Mouse (Mus musculus): ENCODE data around the gene Brd7. TPM values are rescaled to one million over a fixed set of nuclear protein-coding genes. Genes with fewer than 3 reads are reported as not detected.

Gene Brd7
- polyA plus RNA-seq, 1 experiment from 2014 or later = 72.2 TPM

DNA sequence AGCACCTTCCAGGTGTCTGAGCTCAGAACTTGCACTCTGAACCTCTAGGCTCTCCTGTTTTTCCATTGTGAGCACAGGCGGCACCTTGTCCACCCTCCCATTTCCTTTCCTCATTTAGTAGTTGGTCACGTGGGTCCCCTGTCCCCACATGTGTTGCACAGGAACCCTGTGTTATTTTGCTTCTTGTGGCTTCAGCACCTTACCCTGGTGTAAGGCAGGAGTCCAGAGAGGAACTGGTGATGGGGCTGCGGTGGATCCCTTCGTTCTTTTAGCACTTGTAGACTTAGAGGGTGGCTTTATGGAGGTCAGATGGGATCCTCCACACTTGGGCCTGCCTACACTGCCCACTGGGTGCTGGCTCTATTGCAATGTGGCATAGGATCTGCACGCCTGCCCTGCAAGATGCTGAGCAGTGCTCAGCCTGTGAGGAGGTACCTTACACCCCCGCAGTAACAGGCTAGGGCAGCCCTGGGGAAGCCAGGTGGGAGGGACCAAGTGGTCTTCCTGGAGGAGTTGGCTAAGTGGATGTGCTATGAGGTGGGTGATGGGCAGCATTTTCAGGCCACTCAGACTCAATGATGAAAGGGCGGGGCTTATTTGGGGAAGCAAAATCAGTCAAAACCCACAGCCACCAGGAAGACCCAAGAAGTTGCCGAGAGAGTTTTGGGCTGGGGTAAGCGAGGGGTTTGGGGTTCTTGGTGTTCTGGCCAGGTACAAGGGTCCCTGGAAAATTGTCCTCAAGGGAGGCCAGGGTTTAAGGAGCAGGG is 68.2 kb downstream of the Brd7 start:
- Histone ChIP-seq H3K4me3 (replicated peaks; ENCODE audit: low read length) (no peak overlapping the region), H3K27me3 (replicated peaks; ENCODE audit: control insufficient read depth, insufficient read depth, low read length) (no peaks in the 10 kb centered on the region), H3K36me3 (ENCODE audit: control insufficient read depth, insufficient read depth) (no peaks in the 10 kb centered on the region), H3K4me1 (replicated peaks; ENCODE audit: control insufficient read depth, insufficient read depth, low read length) (no peaks in the 10 kb centered on the region), H3K9me3 (ENCODE audit: control insufficient read depth, low read length) (no peaks in the 10 kb centered on the region), H3K27ac (ENCODE audit: low read length) (no peak overlapping the region), H3K9ac (replicated peaks; ENCODE audit: low read depth, low read length) (no peak overlapping the region), H3K4me2 (ENCODE audit: low read length) (no peak overlapping the region)
- WGBS = 91% methylated on average over 9 of the region's 9 CpGs
- no peak for ATAC-seq

DNA sequence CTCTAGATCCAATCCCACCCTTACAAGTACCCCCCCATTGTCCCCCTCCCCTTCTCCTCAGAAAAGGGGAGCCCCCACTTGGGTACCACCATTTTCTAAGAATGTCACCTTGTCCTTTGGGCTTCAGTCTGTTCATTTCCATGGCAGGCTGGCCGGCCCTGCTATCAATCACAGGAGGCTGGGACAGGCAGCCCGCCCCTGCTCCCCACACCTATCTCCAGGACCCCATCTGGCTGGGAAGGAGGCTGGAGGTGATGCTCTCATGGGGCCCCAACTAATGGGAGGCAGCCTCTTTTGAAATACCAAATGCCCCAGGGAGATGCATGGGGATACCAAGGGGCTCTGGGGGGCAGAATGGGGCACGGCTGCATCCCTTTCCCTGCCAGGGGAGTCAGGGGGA is 69.1 kb downstream of the Brd7 start:
- no peak for ATAC-seq
- Histone ChIP-seq H3K9me3 (ENCODE audit: control insufficient read depth, low read length) (no peaks in the 10 kb centered on the region), H3K4me2 (ENCODE audit: low read length) (no peak overlapping the region), H3K4me1 (replicated peaks; ENCODE audit: control insufficient read depth, insufficient read depth, low read length) (no peaks in the 10 kb centered on the region), H3K27me3 (replicated peaks; ENCODE audit: control insufficient read depth, insufficient read depth, low read length) (no peaks in the 10 kb centered on the region), H3K9ac (replicated peaks; ENCODE audit: low read depth, low read length) (no peak overlapping the region), H3K36me3 (ENCODE audit: control insufficient read depth, insufficient read depth) (no peaks in the 10 kb centered on the region), H3K4me3 (replicated peaks; ENCODE audit: low read length) (no peak overlapping the region), H3K27ac (ENCODE audit: low read length) (no peak overlapping the region)
- WGBS = 93% methylated on average over 3 of the region's 3 CpGs

DNA sequence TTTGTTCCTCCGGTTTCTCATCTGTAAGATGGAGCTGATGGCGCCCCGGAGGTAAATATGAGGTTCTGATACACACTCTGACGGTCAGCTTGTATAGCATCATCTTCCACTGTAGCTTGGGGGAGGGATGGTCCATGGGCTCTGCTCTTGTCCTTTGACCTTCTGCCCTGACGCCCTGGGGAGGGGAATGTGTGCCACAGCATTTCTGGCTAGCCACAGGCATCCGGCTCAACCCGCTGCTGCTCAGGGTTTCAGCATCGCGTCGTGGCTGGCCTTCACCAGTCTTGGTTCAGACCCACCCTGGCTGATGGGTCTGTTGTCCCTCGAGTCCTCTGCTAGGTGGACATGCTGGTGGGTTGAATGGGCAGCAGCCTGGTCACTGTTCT is 70.7 kb downstream of the Brd7 start:
- Histone ChIP-seq H3K9ac (replicated peaks; ENCODE audit: low read depth, low read length) (no peak overlapping the region), H3K4me3 (replicated peaks; ENCODE audit: low read length) (no peak overlapping the region), H3K9me3 (ENCODE audit: control insufficient read depth, low read length) (no peaks in the 10 kb centered on the region), H3K27ac (ENCODE audit: low read length) (no peak overlapping the region), H3K4me2 (ENCODE audit: low read length) (no peak overlapping the region), H3K27me3 (replicated peaks; ENCODE audit: control insufficient read depth, insufficient read depth, low read length) (no peaks in the 10 kb centered on the region), H3K36me3 (ENCODE audit: control insufficient read depth, insufficient read depth) (no peaks in the 10 kb centered on the region), H3K4me1 (replicated peaks; ENCODE audit: control insufficient read depth, insufficient read depth, low read length) (no peaks in the 10 kb centered on the region)
- ATAC-seq = no peak
- 87% methylated on average over 11 of the region's 11 CpGs for WGBS

DNA sequence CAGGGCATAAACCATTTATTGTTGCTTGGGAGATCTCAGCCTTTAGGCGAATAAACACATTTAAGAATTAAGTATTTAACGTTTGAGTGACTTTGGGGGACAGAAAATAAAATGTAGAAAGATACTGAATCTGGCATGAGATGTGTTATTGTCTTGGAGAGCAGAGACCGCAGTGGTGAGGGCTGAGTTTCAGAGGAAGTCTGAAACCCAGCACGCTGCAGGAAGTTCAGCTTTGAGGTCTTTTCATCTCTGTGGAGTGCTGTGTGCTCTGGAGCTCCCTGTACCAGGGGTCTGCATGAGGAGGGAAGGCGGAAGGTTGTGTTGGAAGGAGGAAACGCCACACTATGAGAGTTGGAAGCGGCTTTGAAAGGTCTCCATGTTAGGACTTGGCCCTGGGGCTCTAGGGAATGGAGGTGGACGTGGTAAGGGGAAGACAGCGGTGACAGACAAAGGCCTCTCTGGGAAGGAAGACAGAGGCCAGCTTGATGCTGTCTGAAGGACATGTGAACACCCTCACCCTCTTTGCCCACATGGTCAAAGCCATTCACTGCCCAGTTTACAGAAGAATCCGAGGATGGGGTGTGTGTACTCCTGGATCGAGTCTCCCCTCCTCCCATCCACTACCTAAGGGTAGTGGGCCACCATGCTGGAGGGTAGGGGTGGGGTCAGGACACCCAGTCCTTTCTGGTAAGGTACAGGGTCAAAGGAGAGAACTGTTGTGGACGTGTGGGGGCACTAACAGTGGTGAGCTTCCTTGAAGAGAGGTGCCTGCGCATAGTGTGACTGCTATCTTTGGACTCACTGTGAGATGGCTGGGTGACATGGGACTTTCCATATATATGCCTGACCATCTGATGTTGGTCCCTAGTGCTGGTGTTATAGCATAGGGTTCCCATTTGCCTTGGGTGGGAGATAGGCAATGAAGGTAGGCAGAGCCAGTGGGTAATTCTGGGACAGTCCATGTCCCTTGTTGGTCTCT is 71.4 kb downstream of the Brd7 start:
- no peak for ATAC-seq
- Histone ChIP-seq H3K4me2 (ENCODE audit: low read length) (no peak overlapping the region), H3K9me3 (ENCODE audit: control insufficient read depth, low read length) (no peaks in the 10 kb centered on the region), H3K27me3 (replicated peaks; ENCODE audit: control insufficient read depth, insufficient read depth, low read length) (no peaks in the 10 kb centered on the region), H3K27ac (ENCODE audit: low read length) (no peak overlapping the region), H3K9ac (replicated peaks; ENCODE audit: low read depth, low read length) (no peak overlapping the region), H3K36me3 (ENCODE audit: control insufficient read depth, insufficient read depth) (no peaks in the 10 kb centered on the region), H3K4me1 (replicated peaks; ENCODE audit: control insufficient read depth, insufficient read depth, low read length) (no peaks in the 10 kb centered on the region), H3K4me3 (replicated peaks; ENCODE audit: low read length) (no peak overlapping the region)
- 86% methylated on average over 13 of the region's 13 CpGs for whole genome bisulfite sequencing

DNA sequence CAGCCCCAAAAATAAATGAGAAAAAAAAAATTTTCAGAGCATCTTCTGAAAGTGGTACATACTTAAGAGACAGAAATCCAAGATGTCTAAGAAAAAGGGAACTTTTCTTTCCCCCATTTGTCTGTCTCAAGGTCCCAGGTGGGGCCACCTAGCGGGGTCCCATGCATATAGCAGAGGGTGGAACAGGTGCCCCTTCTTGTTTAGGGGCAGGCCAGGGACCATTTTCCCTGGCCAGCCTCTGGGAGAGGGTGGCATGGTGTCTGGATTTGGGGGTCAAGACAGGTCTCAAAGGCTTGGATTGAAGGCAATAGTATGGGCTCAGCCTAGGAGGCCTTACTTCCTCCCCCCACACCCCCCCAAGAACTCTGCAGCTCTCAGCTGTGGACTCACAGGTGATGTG is 72.1 kb downstream of the Brd7 start:
- Histone ChIP-seq H3K27me3 (replicated peaks; ENCODE audit: control insufficient read depth, insufficient read depth, low read length) (no peaks in the 10 kb centered on the region), H3K9me3 (ENCODE audit: control insufficient read depth, low read length) (no peaks in the 10 kb centered on the region), H3K9ac (replicated peaks; ENCODE audit: low read depth, low read length) (no peak overlapping the region), H3K4me3 (replicated peaks; ENCODE audit: low read length) (no peak overlapping the region), H3K36me3 (ENCODE audit: control insufficient read depth, insufficient read depth) (no peaks in the 10 kb centered on the region), H3K4me1 (replicated peaks; ENCODE audit: control insufficient read depth, insufficient read depth, low read length) (no peaks in the 10 kb centered on the region), H3K27ac (ENCODE audit: low read length) (no peak overlapping the region), H3K4me2 (ENCODE audit: low read length) (no peak overlapping the region)
- ATAC-seq = no peak
- 50% methylated on average over 1 of the region's 1 CpGs for WGBS

DNA sequence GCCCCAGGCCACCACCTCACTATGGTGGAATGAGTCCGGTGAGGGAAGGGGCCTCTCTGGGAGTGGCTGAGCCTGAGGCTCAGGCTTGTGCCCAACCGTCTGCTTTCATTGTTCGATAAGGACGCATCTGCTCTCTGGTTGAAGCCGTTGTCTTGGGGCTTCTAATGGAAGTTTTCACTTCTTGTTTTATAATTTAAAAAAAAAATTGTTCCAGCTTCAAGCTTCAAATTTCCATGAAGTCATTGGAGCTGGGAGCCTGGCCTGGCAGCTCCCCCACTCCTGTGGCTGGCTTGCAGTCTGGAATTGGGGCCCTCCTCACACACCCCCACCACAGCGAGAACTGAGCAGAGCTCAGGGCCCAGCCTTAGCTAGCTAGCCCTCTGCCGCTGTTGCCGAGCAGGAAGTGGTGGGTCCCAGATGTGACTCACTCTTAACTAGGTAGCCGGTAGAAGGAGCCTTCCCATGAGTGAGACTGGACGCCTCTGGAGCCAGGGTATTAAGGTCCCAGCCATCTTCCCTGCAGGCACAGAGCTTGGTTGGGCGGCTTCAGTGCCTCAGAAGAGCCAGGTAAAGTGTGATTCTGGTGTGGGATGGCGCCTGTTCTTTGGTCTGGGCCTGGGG is 73.3 kb downstream of the Brd7 start:
- no peaks in the 10 kb centered on the region for H3K36me3 ChIP-seq (ENCODE audit: control insufficient read depth, insufficient read depth)
- no peaks in the 10 kb centered on the region for H3K9me3 ChIP-seq (ENCODE audit: control insufficient read depth, low read length)
- 73% methylated on average over 12 of the region's 12 CpGs for WGBS
- H3K4me1 ChIP-seq (replicated peaks; ENCODE audit: control insufficient read depth, insufficient read depth, low read length) = no peaks in the 10 kb centered on the region
- no peak overlapping the region for H3K27ac ChIP-seq (ENCODE audit: low read length)
- H3K27me3 ChIP-seq (replicated peaks; ENCODE audit: control insufficient read depth, insufficient read depth, low read length) = no peaks in the 10 kb centered on the region
- H3K9ac ChIP-seq (replicated peaks; ENCODE audit: low read depth, low read length) = no peak overlapping the region
- no peak overlapping the region for H3K4me2 ChIP-seq (ENCODE audit: low read length)
- H3K4me3 ChIP-seq (replicated peaks; ENCODE audit: low read length) = no peak overlapping the region
- ATAC-seq = no peak

DNA sequence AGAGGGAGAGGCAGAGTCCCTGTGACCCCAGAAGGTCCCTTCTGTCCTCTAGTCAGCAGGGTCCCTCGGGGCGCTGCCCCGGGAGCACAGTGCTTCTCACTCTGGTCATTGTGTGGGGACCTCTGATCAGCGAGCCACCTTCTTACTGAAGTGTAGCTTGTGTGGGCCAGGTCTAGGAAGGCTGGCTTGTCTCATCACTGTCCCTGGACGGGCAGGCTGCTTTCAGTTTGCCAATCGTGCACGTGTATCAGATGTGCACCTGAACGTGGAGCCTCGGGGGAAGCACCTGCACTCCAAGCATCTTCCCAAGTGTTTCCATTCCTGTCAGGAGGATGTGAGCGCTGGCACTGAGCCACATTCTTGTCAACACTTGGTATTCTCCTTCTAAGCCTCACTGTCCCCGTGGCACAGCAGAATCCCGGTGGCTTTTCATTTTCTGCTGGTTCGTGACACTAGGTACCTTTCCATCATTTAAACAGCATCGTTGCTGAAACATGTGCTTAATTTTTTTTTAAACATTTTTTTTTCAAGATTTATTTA is 75.5 kb downstream of the Brd7 start:
- WGBS = 79% methylated on average over 14 of the region's 14 CpGs
- ATAC-seq = no peak

DNA sequence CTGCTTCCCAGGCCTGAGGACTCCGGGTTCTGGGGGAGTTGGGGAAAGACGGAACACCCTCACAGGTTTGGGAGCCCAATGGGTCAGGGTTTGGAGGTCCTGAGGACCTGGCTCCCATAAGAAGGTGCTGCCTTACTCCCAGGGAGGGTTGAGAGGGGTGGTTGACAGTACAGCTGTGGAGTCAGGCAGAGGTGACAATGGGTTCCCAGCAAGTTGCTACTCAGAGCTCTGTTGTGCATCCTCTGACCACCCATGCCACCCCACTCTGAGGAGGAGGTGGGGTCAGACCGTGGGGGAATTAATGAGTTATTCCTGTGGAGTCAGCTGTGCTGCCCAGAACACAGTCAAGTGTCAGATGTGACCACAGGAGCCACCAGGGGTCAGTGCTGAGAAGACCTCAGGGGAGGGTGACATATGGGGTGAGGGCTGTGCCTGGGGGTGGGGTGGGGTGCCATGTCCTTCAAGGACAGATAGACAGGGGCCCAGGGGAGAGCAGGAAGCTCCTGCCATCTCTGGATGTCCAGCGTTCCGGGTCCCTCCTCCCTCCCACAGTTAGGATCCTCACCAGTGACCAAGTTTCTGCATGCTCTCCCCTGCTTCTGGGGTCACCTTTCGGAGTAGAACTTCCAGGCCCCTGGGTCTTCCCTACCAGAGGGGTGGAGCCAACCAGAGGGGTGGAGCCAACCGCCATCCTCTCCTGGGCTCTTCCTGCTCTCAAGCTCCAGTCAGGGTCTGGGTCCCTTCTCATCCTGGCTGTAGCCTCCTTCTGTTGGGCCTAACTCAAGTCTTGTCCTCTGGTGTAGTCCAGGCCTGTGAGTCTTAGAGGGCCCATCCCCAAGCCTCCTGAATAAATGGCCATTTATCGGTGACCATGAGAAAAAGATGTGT is 76.3 kb downstream of the Brd7 start:
- WGBS = 88% methylated on average over 8 of the region's 8 CpGs
- ATAC-seq = no peak
- H3K9me3 ChIP-seq (ENCODE audit: control insufficient read depth, low read length) = no peaks in the 10 kb centered on the region
- H3K27me3 ChIP-seq (replicated peaks; ENCODE audit: control insufficient read depth, insufficient read depth, low read length) = no peaks in the 10 kb centered on the region
- no peaks in the 10 kb centered on the region for H3K4me1 ChIP-seq (replicated peaks; ENCODE audit: control insufficient read depth, insufficient read depth, low read length)
- no peaks in the 10 kb centered on the region for H3K36me3 ChIP-seq (ENCODE audit: control insufficient read depth, insufficient read depth)
- no peak overlapping the region for H3K4me2 ChIP-seq (ENCODE audit: low read length)
- no peak overlapping the region for H3K4me3 ChIP-seq (replicated peaks; ENCODE audit: low read length)
- no peak overlapping the region for H3K9ac ChIP-seq (replicated peaks; ENCODE audit: low read depth, low read length)
- no peak overlapping the region for H3K27ac ChIP-seq (ENCODE audit: low read length)

More for the DNA sequence above, 75.5 kb downstream of the Brd7 start:
- H3K36me3 ChIP-seq (ENCODE audit: control insufficient read depth, insufficient read depth) = no peaks in the 10 kb centered on the region
- H3K4me2 ChIP-seq (ENCODE audit: low read length) = no peak overlapping the region
- no peak overlapping the region for H3K27ac ChIP-seq (ENCODE audit: low read length)
- H3K4me3 ChIP-seq (replicated peaks; ENCODE audit: low read length) = no peak overlapping the region
- no peak overlapping the region for H3K9ac ChIP-seq (replicated peaks; ENCODE audit: low read depth, low read length)
- no peaks in the 10 kb centered on the region for H3K4me1 ChIP-seq (replicated peaks; ENCODE audit: control insufficient read depth, insufficient read depth, low read length)
- no peaks in the 10 kb centered on the region for H3K9me3 ChIP-seq (ENCODE audit: control insufficient read depth, low read length)
- H3K27me3 ChIP-seq (replicated peaks; ENCODE audit: control insufficient read depth, insufficient read depth, low read length) = no peaks in the 10 kb centered on the region

Data from forebrain, embryonic 16.5 days (tissue).